Mouse (Mus musculus): ENCODE data around the gene Vill. TPM values are rescaled to one million over a fixed set of nuclear protein-coding genes. Genes with fewer than 3 reads are reported as not detected.

Gene Vill
- polyA plus RNA-seq, 1 experiment = not detected

DNA sequence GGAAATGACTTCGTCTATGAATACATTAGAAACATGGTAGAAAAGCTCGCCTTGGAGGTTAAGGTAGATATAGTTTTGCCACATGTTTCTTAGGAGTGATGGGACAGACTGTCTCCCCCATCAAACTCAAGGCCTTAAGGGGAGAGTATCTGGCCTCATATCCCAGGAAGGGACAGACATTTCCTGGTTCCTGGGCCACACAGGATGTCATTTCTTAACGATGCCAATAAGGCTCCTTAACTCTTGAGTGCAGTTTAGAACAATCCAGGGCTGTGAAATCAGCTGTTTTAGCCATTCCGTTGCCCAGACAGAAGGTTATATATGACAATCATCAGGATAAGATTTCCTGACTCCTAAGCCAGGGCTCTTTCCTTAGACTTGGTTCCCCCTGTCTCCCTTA, 21.5 kb upstream of the Vill start:
- TF ChIP-seq GATA1 (IDR thresholded peaks at IDR 0.05; ENCODE audit: low read length) = no peak

GRCm38 (mm10) chr9:119031772-119032171, 20.8 kb upstream of the Vill start:
- TF ChIP-seq GATA1 (IDR thresholded peaks at IDR 0.05; ENCODE audit: low read length) = no peak

DNA sequence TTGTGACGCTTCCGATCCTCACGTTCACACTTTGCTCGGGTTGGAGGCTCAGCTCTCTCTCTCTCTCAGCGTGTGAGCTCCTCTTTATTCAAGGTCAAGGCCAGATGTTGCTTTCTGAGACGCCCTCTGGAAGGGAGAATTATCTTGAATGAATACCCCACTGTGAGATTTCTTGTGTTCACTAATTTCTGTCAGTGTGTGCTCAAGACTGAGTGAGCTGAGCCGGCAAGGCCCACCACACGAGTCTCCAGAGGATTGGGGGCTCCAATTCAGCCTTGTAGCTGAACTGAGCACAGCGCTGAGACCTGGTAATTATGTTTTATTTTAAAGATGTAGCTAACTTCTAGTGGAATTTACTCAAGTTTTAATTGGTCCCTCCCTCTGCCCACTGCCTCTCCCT, 20.0 kb upstream of the Vill start:
- no peak for TF ChIP-seq GATA1 (IDR thresholded peaks at IDR 0.05; ENCODE audit: low read length)

GRCm38 (mm10) chr9:119033111-119033921, 19.3 kb upstream of the Vill start:
- no peak for TF ChIP-seq GATA1 (IDR thresholded peaks at IDR 0.05; ENCODE audit: low read length)

DNA sequence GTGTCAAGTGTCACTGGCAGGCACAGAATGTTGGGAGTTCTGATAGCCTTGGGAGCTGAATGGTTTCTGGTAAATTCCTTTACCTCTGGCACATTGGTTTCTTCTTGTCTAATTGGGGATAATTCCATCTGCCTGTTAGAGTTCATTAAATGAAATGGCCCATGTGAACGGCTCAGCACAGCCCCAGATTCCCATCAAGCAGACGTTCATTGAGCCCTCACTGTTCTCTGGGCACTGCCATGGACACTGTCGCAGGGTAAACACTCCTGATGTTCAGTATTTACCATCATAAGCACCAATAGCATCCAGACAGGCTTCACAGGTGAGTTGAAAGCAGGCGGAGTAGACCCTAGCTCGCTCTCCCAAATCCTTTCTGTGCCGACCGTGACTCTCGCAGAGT, 18.5 kb upstream of the Vill start:
- no peak for TF ChIP-seq GATA1 (IDR thresholded peaks at IDR 0.05; ENCODE audit: low read length)

- TF ChIP-seq GATA1 (IDR thresholded peaks at IDR 0.05; ENCODE audit: low read length) = no peak
Observed at GRCm38 (mm10) chr9:119034676-119035665, 17.6 kb upstream of the Vill start.

DNA sequence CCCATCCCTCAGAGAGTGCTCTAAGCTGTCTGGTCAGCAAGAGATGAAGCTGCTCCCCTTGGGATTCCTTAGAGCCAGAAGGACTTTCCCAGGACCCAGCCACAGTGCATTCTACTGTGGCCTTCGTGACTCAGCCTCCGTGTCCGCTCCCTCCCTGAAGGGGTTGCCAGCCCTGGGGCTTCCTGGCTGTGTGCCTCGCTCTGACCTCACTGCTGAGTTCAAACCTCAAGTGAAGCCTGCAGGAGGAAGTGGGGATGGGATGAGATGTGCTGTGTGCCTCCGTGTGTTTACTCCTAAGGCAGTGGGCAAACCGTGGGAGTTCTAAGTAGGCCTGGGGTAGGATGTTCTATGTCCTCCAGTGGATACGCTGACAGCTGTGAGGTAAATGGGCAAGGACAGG, 16.7 kb upstream of the Vill start:
- no peak for TF ChIP-seq GATA1 (IDR thresholded peaks at IDR 0.05; ENCODE audit: low read length)

DNA sequence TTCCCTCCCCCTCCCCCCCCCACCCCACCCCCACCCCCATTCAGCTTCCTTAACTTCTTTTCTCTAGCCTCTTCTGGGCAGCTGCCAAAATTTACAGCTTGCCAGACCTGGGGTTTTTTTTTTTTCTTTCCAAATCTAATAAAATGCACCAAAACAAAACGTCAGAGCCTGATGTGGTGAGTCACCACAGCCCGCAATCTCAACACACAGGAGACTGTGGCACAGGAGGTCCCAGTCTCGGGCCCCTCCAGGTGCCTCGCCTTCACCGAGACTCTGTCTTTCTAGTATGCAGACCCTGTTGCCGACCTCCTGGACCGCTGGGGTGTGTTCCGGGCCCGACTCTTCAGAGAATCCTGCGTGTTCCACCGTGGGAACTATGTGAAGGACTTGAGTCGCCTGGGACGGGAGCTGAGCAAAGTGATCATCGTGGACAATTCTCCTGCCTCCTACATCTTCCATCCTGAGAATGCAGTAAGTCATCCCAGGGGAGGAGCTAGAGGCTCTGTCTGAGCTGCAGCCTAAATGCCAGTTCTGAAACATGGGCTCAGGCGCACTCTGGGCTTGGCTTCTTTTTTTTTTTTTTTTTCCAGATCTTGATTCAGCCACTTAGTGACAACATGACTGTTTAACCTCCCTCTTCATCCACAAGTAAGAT, 15.4 kb upstream of the Vill start:
- no peak for TF ChIP-seq GATA1 (IDR thresholded peaks at IDR 0.05; ENCODE audit: low read length)

- no peak for TF ChIP-seq GATA1 (IDR thresholded peaks at IDR 0.05; ENCODE audit: low read length)
Observed at GRCm38 (mm10) chr9:119038574-119038973, 14.0 kb upstream of the Vill start.

DNA sequence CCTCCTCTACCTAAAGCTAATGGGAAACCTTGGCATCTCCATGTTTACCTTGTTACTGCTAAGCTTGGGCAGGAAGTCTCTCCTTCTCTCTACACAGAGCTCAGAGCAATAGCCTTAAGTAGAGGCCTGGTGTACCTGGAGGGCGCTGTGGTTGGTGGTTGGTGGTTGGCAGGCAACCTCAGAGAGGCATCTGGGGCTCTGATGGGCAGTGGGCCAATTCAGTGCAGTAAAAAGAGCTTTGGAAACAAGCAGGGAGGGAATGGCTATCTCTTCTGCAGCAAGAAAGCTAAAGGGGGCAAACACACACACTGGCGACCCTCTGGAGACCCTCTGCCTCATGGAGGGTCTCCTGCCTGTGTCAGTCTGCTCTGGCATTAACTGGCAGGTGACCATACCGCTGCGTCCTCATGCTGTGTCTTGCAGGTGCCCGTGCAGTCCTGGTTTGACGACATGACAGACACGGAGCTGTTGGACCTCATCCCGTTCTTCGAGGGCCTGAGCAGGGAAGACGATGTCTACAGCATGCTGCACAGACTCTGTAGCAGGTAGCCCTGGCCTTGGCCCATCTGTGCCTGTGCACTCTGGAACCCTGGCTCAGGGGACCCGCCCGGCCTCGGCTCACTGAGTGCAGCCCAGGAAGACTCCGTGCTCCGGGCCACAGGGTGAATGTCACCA, 12.3 kb upstream of the Vill start:
- no peak for TF ChIP-seq GATA1 (IDR thresholded peaks at IDR 0.05; ENCODE audit: low read length)

GRCm38 (mm10) chr9:119048182-119048903, 4.2 kb upstream of the Vill start:
- no peak for TF ChIP-seq GATA1 (IDR thresholded peaks at IDR 0.05; ENCODE audit: low read length)

DNA sequence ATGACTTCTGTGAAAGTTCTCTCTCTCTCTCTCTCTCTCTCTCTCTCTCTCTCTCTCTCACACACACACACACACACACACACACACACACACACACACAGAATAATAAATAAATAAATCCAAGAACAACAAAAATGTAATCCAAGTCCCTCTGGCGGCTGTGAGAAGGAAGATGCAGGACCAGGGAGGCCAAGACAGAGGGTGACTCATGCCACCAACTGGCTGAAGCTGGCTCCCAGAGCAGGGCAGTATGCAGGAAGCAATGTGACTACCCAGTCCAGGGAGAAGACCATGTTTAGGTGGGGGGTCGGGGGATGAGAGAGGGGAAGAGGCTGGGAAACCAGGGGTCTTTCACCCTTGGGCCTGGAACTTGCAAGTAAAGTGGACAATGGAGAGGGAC, 1.4 kb upstream of the Vill start:
- no peak for TF ChIP-seq GATA1 (IDR thresholded peaks at IDR 0.05; ENCODE audit: low read length)

- no peak for TF ChIP-seq GATA1 (IDR thresholded peaks at IDR 0.05; ENCODE audit: low read length)
Observed at GRCm38 (mm10) chr9:119053964-119054576, 1.5 kb downstream of the Vill start.

- TF ChIP-seq GATA1 (IDR thresholded peaks at IDR 0.05; ENCODE audit: low read length) = no peak
Observed at GRCm38 (mm10) chr9:119055336-119055735, 2.8 kb downstream of the Vill start.
